Mouse (Mus musculus) neural tube, embryonic 14.5 days (tissue): ENCODE results near the gene Myo1e. TPM values are rescaled to one million over a fixed set of nuclear protein-coding genes. Genes with fewer than 3 reads are reported as not detected.
"Not testable (repeated sequence)": the region's sequence is repeated elsewhere in the genome, so short reads cannot be mapped to it uniquely, and the experiment has no call there.

ENCODE experiments used
- ATAC-seq: fragments of 200-750 bp; cut with Nextera tagmentation; 2 replicates; pipeline ENCODE4 v1.8.0; 2017; ENCODE audit warnings: low read depth, mild to moderate bottlenecking, moderate TSS enrichment, moderate library complexity
- H3K27ac ChIP-seq: fragments of 300-500 bp; sonication (generic); 2 replicates; pipeline ENCODE4 v1.5.1; 2014; ENCODE audit warnings: low read depth, mild to moderate bottlenecking, control low read depth, low read length, moderate library complexity, mixed read lengths
- H3K27me3 ChIP-seq: fragments of 300-500 bp; sonication (generic); 2 replicates; pipeline ENCODE4 v1.6.1; 2014; ENCODE audit warnings: low read length; ENCODE audit not compliant: control insufficient read depth, insufficient read depth
- H3K36me3 ChIP-seq: fragments of 300-500 bp; sonication (generic); 2 replicates; pipeline ENCODE4 v1.6.1; 2014; ENCODE audit warnings: low read length, mixed read lengths; ENCODE audit not compliant: control insufficient read depth, insufficient read depth
- H3K4me1 ChIP-seq: fragments of 300-500 bp; sonication (generic); 2 replicates; pipeline ENCODE4 v1.6.1; 2014; ENCODE audit warnings: low read length; ENCODE audit not compliant: control insufficient read depth, insufficient read depth
- H3K4me2 ChIP-seq: fragments of 300-500 bp; sonication (generic); 2 replicates; pipeline ENCODE4 v1.6.1; 2014; ENCODE audit warnings: mild to moderate bottlenecking, low read depth, low read length, control low read depth
- H3K4me3 ChIP-seq: fragments of 300-500 bp; sonication (generic); 2 replicates; pipeline ENCODE4 v1.5.1; 2014; ENCODE audit warnings: low read depth, low read length, control low read depth, mixed read lengths
- H3K9ac ChIP-seq: fragments of 300-500 bp; sonication (generic); replicated peaks from 2 replicates; pipeline ENCODE4 v1.6.1; 2014; ENCODE audit warnings: low read depth, mild to moderate bottlenecking, control low read depth, low read length, mixed read lengths
- H3K9me3 ChIP-seq: fragments of 300-500 bp; sonication (generic); 2 replicates; pipeline ENCODE4 v1.6.1; 2016; ENCODE audit warnings: low read length; ENCODE audit not compliant: control insufficient read depth
- WGBS: fragments of 180-500 bp; shearing (Covaris S2); extraction: QIAGEN DNeasy Blood & Tissue Kit; methylation state at CpG from one replicate; pipeline ENCODE4 v1.1.7; 2014; 5-methylcytosine and 5-hydroxymethylcytosine counted together
- polyA plus RNA-seq: library from polyadenylated mRNA; unstranded; fragments of >200 nt; fragmentation: Nextera tagmentation; extraction: Ambion mirVana; gene quantifications from 2 replicates; pipeline ENCODE4 v1.2.1, GENCODE M21; 2014

Gene Myo1e
- polyA plus RNA-seq, 1 experiment from 2014 or later = 3.6 TPM

- Histone ChIP-seq H3K9me3 (no peaks in the 10 kb centered on the region), H3K4me3 (no peak overlapping the region)
Observed at GRCm38 (mm10) chr9:70253016-70253415, 45.9 kb downstream of the Myo1e start.

GRCm38 (mm10) chr9:70255005-70255404, 47.9 kb downstream of the Myo1e start:
- Histone ChIP-seq H3K27ac (no peak overlapping the region), H3K4me3 (no peak overlapping the region), H3K9me3 (no peaks in the 10 kb centered on the region), H3K4me2 (no peak overlapping the region), H3K9ac (no peak overlapping the region), H3K4me1 (no peaks in the 10 kb centered on the region), H3K36me3 (no peaks in the 10 kb centered on the region), H3K27me3 (no peaks in the 10 kb centered on the region)
- 88% methylated on average over 4 of the region's 4 CpGs for WGBS
- ATAC-seq = no peak

More at GRCm38 (mm10) chr9:70253016-70253415, 45.9 kb downstream of the Myo1e start:
- no peaks in the 10 kb centered on the region for H3K27me3 ChIP-seq
- no peak overlapping the region for H3K9ac ChIP-seq
- no peaks in the 10 kb centered on the region for H3K36me3 ChIP-seq
- H3K4me2 ChIP-seq = no peak overlapping the region
- ATAC-seq = no peak
- H3K27ac ChIP-seq = no peak overlapping the region
- H3K4me1 ChIP-seq = no peaks in the 10 kb centered on the region
- WGBS = 96% methylated on average over 1 of the region's 1 CpGs

- H3K4me2 ChIP-seq, H3K4me1 ChIP-seq, H3K4me3 ChIP-seq, H3K9ac ChIP-seq, H3K36me3 ChIP-seq, H3K27ac ChIP-seq, H3K9me3 ChIP-seq, ATAC-seq, H3K27me3 ChIP-seq: not testable (repeated sequence)
- WGBS = 96% methylated on average over 7 of the region's 7 CpGs
Observed at GRCm38 (mm10) chr9:70256027-70256426, 48.9 kb downstream of the Myo1e start.

- Histone ChIP-seq H3K27me3 (no peaks in the 10 kb centered on the region), H3K27ac (no peak overlapping the region), H3K9me3 (no peaks in the 10 kb centered on the region), H3K9ac (no peak overlapping the region), H3K36me3 (no peaks in the 10 kb centered on the region), H3K4me3 (no peak overlapping the region), H3K4me1 (no peaks in the 10 kb centered on the region), H3K4me2 (no peak overlapping the region)
- WGBS = 46% methylated on average over 13 of the region's 13 CpGs
- no peak for ATAC-seq
Observed at GRCm38 (mm10) chr9:70257289-70258101, 50.3 kb downstream of the Myo1e start.

GRCm38 (mm10) chr9:70260324-70260841, 53.2 kb downstream of the Myo1e start:
- 61% methylated on average over 9 of the region's 9 CpGs for WGBS
- Histone ChIP-seq H3K36me3 (no peaks in the 10 kb centered on the region), H3K4me2 (no peak overlapping the region), H3K4me1 (0 out of 2 replicates have a peak, but pooled peaks cover 4% of the 10 kb centered on the region), H3K4me3 (no peak overlapping the region), H3K27ac (no peak overlapping the region), H3K27me3 (no peaks in the 10 kb centered on the region), H3K9ac (no peak overlapping the region), H3K9me3 (no peaks in the 10 kb centered on the region)
- no peak for ATAC-seq

- Histone ChIP-seq H3K9ac (no peak overlapping the region), H3K36me3 (no peaks in the 10 kb centered on the region), H3K4me1 (0 out of 2 replicates have a peak, but pooled peaks cover 4% of the 10 kb centered on the region), H3K27me3 (no peaks in the 10 kb centered on the region), H3K4me2 (no peak overlapping the region), H3K27ac (no peak overlapping the region), H3K4me3 (no peak overlapping the region), H3K9me3 (no peaks in the 10 kb centered on the region)
- WGBS = 80% methylated on average over 5 of the region's 5 CpGs
- no peak for ATAC-seq
Observed at GRCm38 (mm10) chr9:70261646-70262045, 54.5 kb downstream of the Myo1e start.

- H3K4me2 ChIP-seq = no peak overlapping the region
- H3K9ac ChIP-seq = no peak overlapping the region
- H3K4me1 ChIP-seq = 0 out of 2 replicates have a peak, but pooled peaks cover 4% of the 10 kb centered on the region
- H3K4me3 ChIP-seq = no peak overlapping the region
- H3K27me3 ChIP-seq = no peaks in the 10 kb centered on the region
- H3K9me3 ChIP-seq = no peaks in the 10 kb centered on the region
- no peak for ATAC-seq
- H3K27ac ChIP-seq = no peak overlapping the region
- 56% methylated on average over 8 of the region's 8 CpGs for WGBS
- no peaks in the 10 kb centered on the region for H3K36me3 ChIP-seq
Observed at GRCm38 (mm10) chr9:70263134-70263533, 56.0 kb downstream of the Myo1e start.

GRCm38 (mm10) chr9:70263735-70264134, 56.6 kb downstream of the Myo1e start:
- no peak overlapping the region for H3K27ac ChIP-seq
- no peak overlapping the region for H3K9ac ChIP-seq
- H3K27me3 ChIP-seq = no peaks in the 10 kb centered on the region
- H3K9me3 ChIP-seq = no peaks in the 10 kb centered on the region
- H3K4me1 ChIP-seq = 0 out of 2 replicates have a peak, but pooled peaks cover 4% of the 10 kb centered on the region
- WGBS = 50% methylated on average over 7 of the region's 7 CpGs
- H3K4me2 ChIP-seq = no peak overlapping the region
- no peak overlapping the region for H3K4me3 ChIP-seq
- no peaks in the 10 kb centered on the region for H3K36me3 ChIP-seq
- ATAC-seq = no peak

GRCm38 (mm10) chr9:70265513-70265912, 58.4 kb downstream of the Myo1e start:
- no peak overlapping the region for H3K27ac ChIP-seq
- H3K9me3 ChIP-seq = no peaks in the 10 kb centered on the region
- H3K27me3 ChIP-seq = no peaks in the 10 kb centered on the region
- WGBS = 92% methylated on average over 5 of the region's 5 CpGs
- no peak overlapping the region for H3K4me3 ChIP-seq
- no peaks in the 10 kb centered on the region for H3K36me3 ChIP-seq
- no peak for ATAC-seq
- no peak overlapping the region for H3K4me2 ChIP-seq
- 0 out of 2 replicates have a peak, but pooled peaks cover 6% of the 10 kb centered on the region for H3K4me1 ChIP-seq
- no peak overlapping the region for H3K9ac ChIP-seq
